Mouse (Mus musculus): ENCODE data around the gene Gpr39. TPM values are rescaled to one million over a fixed set of nuclear protein-coding genes. Genes with fewer than 3 reads are reported as not detected.
A peak's percentile ranks its signal among the peaks of the same experiment; 100 is the strongest.
"Not testable (repeated sequence)": the region's sequence is repeated elsewhere in the genome, so short reads cannot be mapped to it uniquely, and the experiment has no call there.

Gene Gpr39
- polyA plus RNA-seq (2015; fragmentation: Nextera tagmentation; extraction: Ambion mirVana): 0.13 and 0.17 TPM in 2 replicates

GRCm38 (mm10) chr1:125676790-125677273 lies at the start of gene Gpr39:
Gene Gpr39, plus strand, starts transcription at chr1:125676995.
- H3K27me3 ChIP-seq: no peaks in the 10 kb centered on the region
- no peak within 1 kb of the TSS for H3K4me3 ChIP-seq
- no peak within 1 kb of the TSS for H3K9ac ChIP-seq
- no peaks in the 10 kb centered on the region for H3K9me3 ChIP-seq
- ATAC-seq (ENCODE audit: low FRiP score, low read depth): peak; percentile 38; the same call in 1 of the 2 replicates
- no peaks in the 10 kb centered on the region for H3K36me3 ChIP-seq
- no peaks in the 10 kb centered on the region for H3K4me1 ChIP-seq (replicated peaks)
- H3K27ac ChIP-seq (replicated peaks): no peak within 1 kb of the TSS
- WGBS: 45% methylated on average over 15 of the region's 15 CpGs
- H3K4me2 ChIP-seq: no peak within 1 kb of the TSS

GRCm38 (mm10) chr1:125639501-125640253 lies 37.1 kb upstream of the Gpr39 start:
- H3K4me2 ChIP-seq: no peak overlapping the region
- H3K27me3 ChIP-seq: no peaks in the 10 kb centered on the region
- H3K27ac ChIP-seq (replicated peaks): no peak overlapping the region
- H3K36me3 ChIP-seq: no peaks in the 10 kb centered on the region
- no peaks in the 10 kb centered on the region for H3K9me3 ChIP-seq
- H3K9ac ChIP-seq: no peak overlapping the region
- H3K4me3 ChIP-seq: no peak overlapping the region
- H3K4me1 ChIP-seq (replicated peaks): peaks cover 11% of the 10 kb centered on the region
- 30% methylated on average over 8 of the region's 8 CpGs for WGBS
- peak; percentile 59; the same call in 1 of the 2 replicates for ATAC-seq (ENCODE audit: low FRiP score, low read depth)

- WGBS: 23% methylated on average over 1 of the region's 1 CpGs
- ATAC-seq (ENCODE audit: low FRiP score, low read depth): peak; percentile 34; the same call in 1 of the 2 replicates
Measured at GRCm38 (mm10) chr1:125643643-125644042, 33.2 kb upstream of the Gpr39 start.

GRCm38 (mm10) chr1:125646816-125647215 lies 30.0 kb upstream of the Gpr39 start:
- not testable (repeated sequence) for H3K4me2 ChIP-seq; H3K9me3 ChIP-seq; H3K27ac ChIP-seq (replicated peaks); H3K4me3 ChIP-seq; H3K4me1 ChIP-seq (replicated peaks); H3K27me3 ChIP-seq; H3K9ac ChIP-seq; H3K36me3 ChIP-seq; ATAC-seq (ENCODE audit: low FRiP score, low read depth)
- 95% methylated on average over 2 of the region's 2 CpGs for WGBS

More at GRCm38 (mm10) chr1:125643643-125644042, 33.2 kb upstream of the Gpr39 start:
- H3K27me3 ChIP-seq: no peaks in the 10 kb centered on the region
- H3K36me3 ChIP-seq: no peaks in the 10 kb centered on the region
- no peaks in the 10 kb centered on the region for H3K9me3 ChIP-seq
- H3K9ac ChIP-seq: no peak overlapping the region
- H3K4me2 ChIP-seq: no peak overlapping the region
- no peak overlapping the region for H3K27ac ChIP-seq (replicated peaks)
- H3K4me1 ChIP-seq (replicated peaks): peaks cover 11% of the 10 kb centered on the region
- H3K4me3 ChIP-seq: no peak overlapping the region

- H3K36me3 ChIP-seq: no peaks in the 10 kb centered on the region
- no peak overlapping the region for H3K4me3 ChIP-seq
- no peak overlapping the region for H3K27ac ChIP-seq (replicated peaks)
- 96% methylated on average over 4 of the region's 4 CpGs for WGBS
- no peaks in the 10 kb centered on the region for H3K4me1 ChIP-seq (replicated peaks)
- no peaks in the 10 kb centered on the region for H3K9me3 ChIP-seq
- no peak for ATAC-seq (ENCODE audit: low FRiP score, low read depth)
- no peak overlapping the region for H3K9ac ChIP-seq
- H3K27me3 ChIP-seq: no peaks in the 10 kb centered on the region
- H3K4me2 ChIP-seq: no peak overlapping the region
Measured at GRCm38 (mm10) chr1:125648011-125648410, 28.8 kb upstream of the Gpr39 start.

GRCm38 (mm10) chr1:125649056-125649455 lies 27.7 kb upstream of the Gpr39 start:
- Histone ChIP-seq H3K4me3 (no peak overlapping the region), H3K9ac (no peak overlapping the region), H3K9me3 (no peaks in the 10 kb centered on the region), H3K36me3 (no peaks in the 10 kb centered on the region), H3K4me1 (replicated peaks) (no peaks in the 10 kb centered on the region), H3K27ac (replicated peaks) (no peak overlapping the region), H3K27me3 (no peaks in the 10 kb centered on the region), H3K4me2 (no peak overlapping the region)
- WGBS: 91% methylated on average over 3 of the region's 3 CpGs
- no peak for ATAC-seq (ENCODE audit: low FRiP score, low read depth)

- H3K36me3 ChIP-seq: no peaks in the 10 kb centered on the region
- no peak overlapping the region for H3K9ac ChIP-seq
- no peaks in the 10 kb centered on the region for H3K9me3 ChIP-seq
- H3K4me3 ChIP-seq: no peak overlapping the region
- ATAC-seq (ENCODE audit: low FRiP score, low read depth): no peak
- no peaks in the 10 kb centered on the region for H3K27me3 ChIP-seq
- no peak overlapping the region for H3K27ac ChIP-seq (replicated peaks)
- no peaks in the 10 kb centered on the region for H3K4me1 ChIP-seq (replicated peaks)
- H3K4me2 ChIP-seq: no peak overlapping the region
- 75% methylated on average over 1 of the region's 1 CpGs for WGBS
Measured at GRCm38 (mm10) chr1:125652836-125653594, 23.8 kb upstream of the Gpr39 start.

- no peak overlapping the region for H3K4me2 ChIP-seq
- H3K27ac ChIP-seq (replicated peaks): no peak overlapping the region
- H3K36me3 ChIP-seq: no peaks in the 10 kb centered on the region
- no peaks in the 10 kb centered on the region for H3K4me1 ChIP-seq (replicated peaks)
- H3K9ac ChIP-seq: no peak overlapping the region
- no peak overlapping the region for H3K4me3 ChIP-seq
- 79% methylated on average over 5 of the region's 5 CpGs for WGBS
- no peak for ATAC-seq (ENCODE audit: low FRiP score, low read depth)
- no peaks in the 10 kb centered on the region for H3K27me3 ChIP-seq
- H3K9me3 ChIP-seq: no peaks in the 10 kb centered on the region; the same call in 1 of the 2 replicates
Measured at GRCm38 (mm10) chr1:125657416-125657815, 19.4 kb upstream of the Gpr39 start.

GRCm38 (mm10) chr1:125660151-125660550 lies 16.6 kb upstream of the Gpr39 start:
- Histone ChIP-seq H3K4me2 (no peak overlapping the region), H3K9me3 (no peaks in the 10 kb centered on the region; the same call in 1 of the 2 replicates), H3K4me3 (no peak overlapping the region), H3K9ac (no peak overlapping the region), H3K4me1 (replicated peaks) (no peaks in the 10 kb centered on the region), H3K36me3 (no peaks in the 10 kb centered on the region), H3K27ac (replicated peaks) (no peak overlapping the region), H3K27me3 (no peaks in the 10 kb centered on the region)
- no peak for ATAC-seq (ENCODE audit: low FRiP score, low read depth)
- 73% methylated on average over 4 of the region's 4 CpGs for WGBS

- Histone ChIP-seq H3K4me1 (replicated peaks) (no peaks in the 10 kb centered on the region), H3K36me3 (no peaks in the 10 kb centered on the region), H3K9ac (no peak overlapping the region), H3K4me3 (no peak overlapping the region), H3K27me3 (no peaks in the 10 kb centered on the region), H3K27ac (replicated peaks) (no peak overlapping the region), H3K4me2 (no peak overlapping the region), H3K9me3 (no peaks in the 10 kb centered on the region; the same call in 1 of the 2 replicates)
- no peak for ATAC-seq (ENCODE audit: low FRiP score, low read depth)
- 96% methylated on average over 4 of the region's 4 CpGs for WGBS
Measured at GRCm38 (mm10) chr1:125660901-125661300, 15.9 kb upstream of the Gpr39 start.

GRCm38 (mm10) chr1:125662058-125662457 lies 14.7 kb upstream of the Gpr39 start:
- Histone ChIP-seq H3K27me3 (no peaks in the 10 kb centered on the region), H3K4me1 (replicated peaks) (no peaks in the 10 kb centered on the region), H3K4me2 (no peak overlapping the region), H3K9me3 (no peaks in the 10 kb centered on the region; the same call in 1 of the 2 replicates), H3K4me3 (no peak overlapping the region), H3K27ac (replicated peaks) (no peak overlapping the region), H3K36me3 (no peaks in the 10 kb centered on the region), H3K9ac (no peak overlapping the region)
- 87% methylated on average over 2 of the region's 2 CpGs for WGBS
- ATAC-seq (ENCODE audit: low FRiP score, low read depth): no peak

- ATAC-seq (ENCODE audit: low FRiP score, low read depth): no peak
- Histone ChIP-seq H3K4me3 (no peak overlapping the region), H3K27me3 (no peaks in the 10 kb centered on the region), H3K4me1 (replicated peaks) (no peaks in the 10 kb centered on the region), H3K4me2 (no peak overlapping the region), H3K9ac (no peak overlapping the region), H3K9me3 (no peaks in the 10 kb centered on the region; the same call in 1 of the 2 replicates), H3K27ac (replicated peaks) (no peak overlapping the region), H3K36me3 (no peaks in the 10 kb centered on the region)
- WGBS: 84% methylated on average over 5 of the region's 5 CpGs
Measured at GRCm38 (mm10) chr1:125662660-125663059, 14.1 kb upstream of the Gpr39 start.
